Mouse (Mus musculus): Measurements from ENCODE around the gene Tmem102.

- no peak for TF ChIP-seq POLR2A (IDR thresholded peaks at IDR 0.05; ENCODE audit: borderline replicate concordance, insufficient read depth, low read length)
- no peak for TF ChIP-seq CTCF (IDR thresholded peaks at IDR 0.05; ENCODE audit: borderline replicate concordance, insufficient read depth, low read depth, low read length)
Observed at GRCm38 (mm10) chr11:69801379-69801977, 3.9 kb downstream of the Tmem102 start, which contains the start of gene Fgf11.

All from cerebellum, adult 2 months (tissue).